Mouse (Mus musculus) right cerebral cortex, postnatal 25 days (tissue): ENCODE data around the gene Ssbp3.

ENCODE experiments used
- DNase-seq: peaks from one replicate; pipeline ENCODE4 v3.0.0; 2022

Ssbp3 gene

GRCm38 (mm10) chr4:106910201-106911172 is at the start of gene Ssbp3:
Gene Ssbp3 (plus strand): TSS chr4:106910701.
- DNase-seq: peak; percentile 50

GRCm38 (mm10) chr4:106861871-106862270 is 48.6 kb upstream of the Ssbp3 start:
- no peak for DNase-seq

GRCm38 (mm10) chr4:106862317-106862716 is 48.2 kb upstream of the Ssbp3 start:
- no peak for DNase-seq

- no peak for DNase-seq
These were observed 47.6 kb upstream of the Ssbp3 start for GRCm38 (mm10) chr4:106862767-106863370.

GRCm38 (mm10) chr4:106865415-106866110 is 44.9 kb upstream of the Ssbp3 start:
- DNase-seq: no peak

- no peak for DNase-seq
These were observed 44.1 kb upstream of the Ssbp3 start for GRCm38 (mm10) chr4:106866381-106866780.

- no peak for DNase-seq
These were observed 43.7 kb upstream of the Ssbp3 start for GRCm38 (mm10) chr4:106866845-106867244.

- no peak for DNase-seq
These were observed 41.6 kb upstream of the Ssbp3 start for GRCm38 (mm10) chr4:106868737-106869438.

- no peak for DNase-seq
These were observed 41.0 kb upstream of the Ssbp3 start for GRCm38 (mm10) chr4:106869539-106869951.

- DNase-seq: no peak
These were observed 39.9 kb upstream of the Ssbp3 start for GRCm38 (mm10) chr4:106870556-106870955.

- DNase-seq: no peak
These were observed 36.0 kb upstream of the Ssbp3 start for GRCm38 (mm10) chr4:106874501-106874900.

GRCm38 (mm10) chr4:106881101-106881500 is 29.4 kb upstream of the Ssbp3 start:
- no peak for DNase-seq

GRCm38 (mm10) chr4:106883149-106883548 is 27.4 kb upstream of the Ssbp3 start:
- no peak for DNase-seq

GRCm38 (mm10) chr4:106886307-106887085 is 24.0 kb upstream of the Ssbp3 start:
- peak; percentile 19 for DNase-seq

- DNase-seq: peak; percentile 66
These were observed 14.4 kb upstream of the Ssbp3 start for GRCm38 (mm10) chr4:106896086-106896485.

- DNase-seq: no peak
These were observed 11.6 kb upstream of the Ssbp3 start for GRCm38 (mm10) chr4:106898923-106899322.

- no peak for DNase-seq
These were observed 11.0 kb upstream of the Ssbp3 start for GRCm38 (mm10) chr4:106899471-106899870.

- no peak for DNase-seq
These were observed 9.8 kb upstream of the Ssbp3 start for GRCm38 (mm10) chr4:106900718-106901117.

- DNase-seq: no peak
These were observed 8.9 kb upstream of the Ssbp3 start for GRCm38 (mm10) chr4:106901610-106902009.

- DNase-seq: no peak
These were observed 8.3 kb upstream of the Ssbp3 start for GRCm38 (mm10) chr4:106902157-106902556.

GRCm38 (mm10) chr4:106905898-106906297 is 4.6 kb upstream of the Ssbp3 start:
- DNase-seq: no peak
